Comparison of ENCODE assay signal across 9 mouse cellular contexts in genomic region chr13:103332731-103333130, GRCm38 (mm10). TPM values are rescaled to one million over a fixed set of nuclear protein-coding genes. Genes with fewer than 3 reads are reported as not detected.
DNase-seq lines count a peak whose midpoint lies in the region; ATAC-seq lines count a peak whose summit lies in the region.
"Had no signal": no experiment of that assay in that cellular context is flagged by ENCODE, and none has a peak within 500 bp of the region (broad histone marks: within the 10 kb centered on the region; RNA-seq: fewer than 3 reads in every experiment).

No protein-coding gene starts in this region.

- H3K27ac ChIP-seq in heart, embryonic 12.5 days (ENCODE audit: poor library complexity, severe bottlenecking) = no peak overlapping the region
- no peak overlapping the region for H3K27ac ChIP-seq in hindbrain, embryonic 11.5 days (ENCODE audit: low read depth, low read length)
- no peak overlapping the region for H3K27ac ChIP-seq in midbrain, embryonic 15.5 days

- H3K27me3 ChIP-seq in heart, embryonic 12.5 days (replicated peaks) = peaks cover 28% of the 10 kb centered on the region
- H3K27me3 ChIP-seq in hindbrain, embryonic 11.5 days (ENCODE audit: control insufficient read depth, insufficient read depth, low read length) = peaks cover 20% of the 10 kb centered on the region
- peaks cover 18% of the 10 kb centered on the region for H3K27me3 ChIP-seq in midbrain, embryonic 15.5 days (replicated peaks)

- 11% methylated on average over 9 of the region's 9 CpGs for WGBS in heart, embryonic 12.5 days
- WGBS in hindbrain, embryonic 11.5 days = 3% methylated on average over 9 of the region's 9 CpGs
- 2% methylated on average over 9 of the region's 9 CpGs for WGBS in midbrain, embryonic 15.5 days

- H3K4me3 ChIP-seq in heart, embryonic 12.5 days = peak overlapping the region; percentile 70
- H3K4me3 ChIP-seq in hindbrain, embryonic 11.5 days (ENCODE audit: low read depth, low read length) = peak overlapping the region; percentile 72
- peak overlapping the region; percentile 65 for H3K4me3 ChIP-seq in midbrain, embryonic 15.5 days

- no peak for DNase-seq in heart, postnatal 36 days
- DNase-seq in embryo, embryonic 9.5 days (ENCODE audit: extremely low spot score) = peak; percentile 28
- DNase-seq in hindbrain, embryonic 11.5 days (ENCODE audit: low spot score) = peak; percentile 40
- DNase-seq in gastrocnemius, adult 18-20 months (ENCODE audit: low spot score) = no peak
- no peak for DNase-seq in urinary bladder, postnatal 25 days (ENCODE audit: low spot score)
- no peak for DNase-seq in kidney, postnatal 10 days

- no peak for ATAC-seq in heart, embryonic 12.5 days (ENCODE audit: insufficient number of reproducible peaks, low FRiP score)
- ATAC-seq in hindbrain, embryonic 11.5 days (ENCODE audit: low FRiP score) = no peak
- ATAC-seq in midbrain, embryonic 15.5 days (replicated peaks) = no peak
- ATAC-seq: CD4-positive, CD25-positive, alpha-beta regulatory T cell, adult 4 months had no signal

- no peak overlapping the region for H3K9ac ChIP-seq in heart, embryonic 12.5 days
- no peak overlapping the region for H3K9ac ChIP-seq in hindbrain, embryonic 11.5 days (ENCODE audit: low read depth, low read length)
- 0 out of 2 replicates have a peak overlapping the region, but pooled peaks have one; percentile 29 for H3K9ac ChIP-seq in midbrain, embryonic 15.5 days

- no peaks in the 10 kb centered on the region for H3K36me3 ChIP-seq in heart, embryonic 12.5 days
- no peaks in the 10 kb centered on the region for H3K36me3 ChIP-seq in hindbrain, embryonic 11.5 days (ENCODE audit: control insufficient read depth, insufficient read depth, low read length)
- H3K36me3 ChIP-seq in midbrain, embryonic 15.5 days (replicated peaks) = no peaks in the 10 kb centered on the region

- intact Hi-C loops in heart, postnatal 36 days (cut with DNase I) = loop anchor here (2.0 to 5.0 kb wide), 2 partner anchors 120 to 160 kb away; no protein-coding TSS in a partner anchor

- H3K9me3 ChIP-seq in heart, embryonic 12.5 days (replicated peaks) = no peaks in the 10 kb centered on the region
- H3K9me3 ChIP-seq in hindbrain, embryonic 11.5 days (ENCODE audit: control insufficient read depth, low read length) = no peaks in the 10 kb centered on the region
- H3K9me3 ChIP-seq in midbrain, embryonic 15.5 days = no peaks in the 10 kb centered on the region

- H3K4me2 ChIP-seq in heart, embryonic 12.5 days = peak overlapping the region; percentile 98
- H3K4me2 ChIP-seq in hindbrain, embryonic 11.5 days (replicated peaks; ENCODE audit: low read depth, low read length) = peak overlapping the region; percentile 90
- peak overlapping the region; percentile 89 for H3K4me2 ChIP-seq in midbrain, embryonic 15.5 days

- H3K4me1 ChIP-seq in heart, embryonic 12.5 days (replicated peaks) = peaks cover 23% of the 10 kb centered on the region
- H3K4me1 ChIP-seq in hindbrain, embryonic 11.5 days (replicated peaks; ENCODE audit: control insufficient read depth, insufficient read depth, low read length) = peaks cover 7% of the 10 kb centered on the region; the same call in 1 of the 2 replicates
- H3K4me1 ChIP-seq in midbrain, embryonic 15.5 days = peaks cover 27% of the 10 kb centered on the region

RNA-seq across cellular contexts. Expression of gene Mast4, which starts 1.6 kb away (rescaled TPM):
- 52.1 and 55.0 TPM in 2 replicates for polyA plus RNA-seq in heart, embryonic 12.5 days (2016; fragmentation: Nextera tagmentation; extraction: Ambion mirVana)
- 10 to 100 TPM; 26.8 to 29.3 TPM for total RNA-seq in heart, postnatal 36 days (2021)
- polyA plus RNA-seq in hindbrain, embryonic 11.5 days (2014; fragmentation: Nextera tagmentation; extraction: Ambion mirVana) = 19.3 and 26.9 TPM in 2 replicates
- polyA plus RNA-seq in midbrain, embryonic 15.5 days (2015; fragmentation: Nextera tagmentation; extraction: Ambion mirVana) = 36.7 and 41.1 TPM in 2 replicates
- 10 to 100 TPM; 55.0 to 55.1 TPM for total RNA-seq in gastrocnemius, adult 18-20 months (2021)

Comparison
In these comparisons a context has a peak if more than half of its experiments do, and no peak if none do; other contexts are left out.
1. DNase-seq: peak in embryo, embryonic 9.5 days (single experiment) and hindbrain, embryonic 11.5 days (single experiment); none in heart, postnatal 36 days (0 of 2), gastrocnemius, adult 18-20 months (single experiment), urinary bladder, postnatal 25 days (single experiment) and kidney, postnatal 10 days (single experiment).
2. Peak in every context shown above with its lines, with median percentiles within 50 percentile points of each other: H3K4me2 ChIP-seq and H3K4me3 ChIP-seq.